Mouse (Mus musculus): ENCODE data around the gene Fgf8. TPM values are rescaled to one million over a fixed set of nuclear protein-coding genes. Genes with fewer than 3 reads are reported as not detected.

The Fgf8 gene
- 0.26 and 0.33 TPM in 2 replicates for polyA plus RNA-seq (2012; rRNA removed)

GRCm38 (mm10) chr19:45742218-45742983, at the start of gene Fgf8:
Fgf8 (minus strand) TSS chr19:45742915.
- peak within 1 kb of the TSS; percentile 29 for H3K4me3 ChIP-seq (ENCODE audit: control insufficient read depth, insufficient read depth, low read length)
- no peaks in the 10 kb centered on the region for H3K36me3 ChIP-seq (ENCODE audit: control insufficient read depth, insufficient read depth, low read length)
- DNase-seq: no peak
- H3K27ac ChIP-seq (ENCODE audit: control insufficient read depth, insufficient read depth, low read length): no peak within 1 kb of the TSS
- 2% methylated on average over 66 of the region's 68 CpGs for WGBS
- H3K27me3 ChIP-seq (ENCODE audit: control insufficient read depth, insufficient read depth, low read length): peaks cover 20% of the 10 kb centered on the region
- peaks cover 17% of the 10 kb centered on the region for H3K4me1 ChIP-seq (replicated peaks; ENCODE audit: control insufficient read depth, insufficient read depth, low read length)
- TF ChIP-seq CTCF (IDR thresholded peaks at IDR 0.05; ENCODE audit: borderline replicate concordance, control insufficient read depth, extremely low read depth, insufficient read depth, low read length, poor library complexity): no peak
- no peak for TF ChIP-seq POLR2A (IDR thresholded peaks at IDR 0.05; ENCODE audit: control insufficient read depth, extremely low read depth, insufficient read depth, low read length, poor library complexity)

- 98% methylated on average over 6 of the region's 6 CpGs for WGBS
- Histone ChIP-seq H3K27me3 (ENCODE audit: control insufficient read depth, insufficient read depth, low read length) (no peaks in the 10 kb centered on the region), H3K36me3 (ENCODE audit: control insufficient read depth, insufficient read depth, low read length) (no peaks in the 10 kb centered on the region), H3K4me3 (ENCODE audit: control insufficient read depth, insufficient read depth, low read length) (no peak overlapping the region), H3K4me1 (replicated peaks; ENCODE audit: control insufficient read depth, insufficient read depth, low read length) (peaks cover 29% of the 10 kb centered on the region), H3K27ac (ENCODE audit: control insufficient read depth, insufficient read depth, low read length) (no peak overlapping the region)
- TF ChIP-seq POLR2A (IDR thresholded peaks at IDR 0.05; ENCODE audit: control insufficient read depth, extremely low read depth, insufficient read depth, low read length, poor library complexity) (no peak), CTCF (IDR thresholded peaks at IDR 0.05; ENCODE audit: borderline replicate concordance, control insufficient read depth, extremely low read depth, insufficient read depth, low read length, poor library complexity) (no peak)
- no peak for DNase-seq
These were observed 49.7 kb upstream of the Fgf8 start for GRCm38 (mm10) chr19:45792404-45792803.

- WGBS: 43% methylated on average over 13 of the region's 13 CpGs
- DNase-seq: peak; percentile 26
- TF ChIP-seq POLR2A (IDR thresholded peaks at IDR 0.05; ENCODE audit: control insufficient read depth, extremely low read depth, insufficient read depth, low read length, poor library complexity) (no peak), CTCF (IDR thresholded peaks at IDR 0.05; ENCODE audit: borderline replicate concordance, control insufficient read depth, extremely low read depth, insufficient read depth, low read length, poor library complexity) (no peak)
- no peaks in the 10 kb centered on the region for H3K36me3 ChIP-seq (ENCODE audit: control insufficient read depth, insufficient read depth, low read length)
- peaks cover 12% of the 10 kb centered on the region for H3K4me1 ChIP-seq (replicated peaks; ENCODE audit: control insufficient read depth, insufficient read depth, low read length)
- no peak overlapping the region for H3K4me3 ChIP-seq (ENCODE audit: control insufficient read depth, insufficient read depth, low read length)
- H3K27ac ChIP-seq (ENCODE audit: control insufficient read depth, insufficient read depth, low read length): no peak overlapping the region
- no peaks in the 10 kb centered on the region for H3K27me3 ChIP-seq (ENCODE audit: control insufficient read depth, insufficient read depth, low read length)
These were observed 47.5 kb upstream of the Fgf8 start for GRCm38 (mm10) chr19:45789888-45790874.

DNA sequence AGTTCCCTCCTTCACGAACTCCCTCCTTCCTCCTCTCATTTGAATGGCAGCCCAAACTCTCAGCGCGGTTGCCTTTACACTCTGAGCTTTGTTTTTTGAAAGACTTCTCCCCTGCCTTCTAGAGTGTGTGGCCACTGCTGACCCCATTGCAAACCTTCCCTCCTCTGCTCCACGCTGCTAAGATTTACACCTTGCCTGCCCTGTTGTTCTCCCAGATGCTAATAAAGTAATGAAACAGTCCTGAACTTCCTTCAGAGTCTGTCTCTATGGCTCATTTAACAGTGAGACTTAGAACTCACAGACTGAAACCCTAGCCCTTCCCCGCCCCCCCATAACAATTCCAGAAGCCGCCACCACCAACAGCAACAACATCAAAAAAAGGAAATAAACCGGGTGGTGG, 46.6 kb upstream of the Fgf8 start:
- Histone ChIP-seq H3K36me3 (ENCODE audit: control insufficient read depth, insufficient read depth, low read length) (no peaks in the 10 kb centered on the region), H3K27ac (ENCODE audit: control insufficient read depth, insufficient read depth, low read length) (no peak overlapping the region), H3K27me3 (ENCODE audit: control insufficient read depth, insufficient read depth, low read length) (no peaks in the 10 kb centered on the region), H3K4me3 (ENCODE audit: control insufficient read depth, insufficient read depth, low read length) (no peak overlapping the region), H3K4me1 (replicated peaks; ENCODE audit: control insufficient read depth, insufficient read depth, low read length) (peaks cover 8% of the 10 kb centered on the region)
- 82% methylated on average over 7 of the region's 7 CpGs for WGBS
- TF ChIP-seq CTCF (IDR thresholded peaks at IDR 0.05; ENCODE audit: borderline replicate concordance, control insufficient read depth, extremely low read depth, insufficient read depth, low read length, poor library complexity): no peak
- no peak for TF ChIP-seq POLR2A (IDR thresholded peaks at IDR 0.05; ENCODE audit: control insufficient read depth, extremely low read depth, insufficient read depth, low read length, poor library complexity)
- no peak for DNase-seq

GRCm38 (mm10) chr19:45788337-45788736, 45.6 kb upstream of the Fgf8 start:
- Histone ChIP-seq H3K4me1 (replicated peaks; ENCODE audit: control insufficient read depth, insufficient read depth, low read length) (peaks cover 12% of the 10 kb centered on the region), H3K4me3 (ENCODE audit: control insufficient read depth, insufficient read depth, low read length) (no peak overlapping the region), H3K36me3 (ENCODE audit: control insufficient read depth, insufficient read depth, low read length) (no peaks in the 10 kb centered on the region), H3K27ac (ENCODE audit: control insufficient read depth, insufficient read depth, low read length) (no peak overlapping the region), H3K27me3 (ENCODE audit: control insufficient read depth, insufficient read depth, low read length) (no peaks in the 10 kb centered on the region)
- 97% methylated on average over 4 of the region's 4 CpGs for WGBS
- TF ChIP-seq CTCF (IDR thresholded peaks at IDR 0.05; ENCODE audit: borderline replicate concordance, control insufficient read depth, extremely low read depth, insufficient read depth, low read length, poor library complexity) (no peak), POLR2A (IDR thresholded peaks at IDR 0.05; ENCODE audit: control insufficient read depth, extremely low read depth, insufficient read depth, low read length, poor library complexity) (no peak)
- no peak for DNase-seq

DNA sequence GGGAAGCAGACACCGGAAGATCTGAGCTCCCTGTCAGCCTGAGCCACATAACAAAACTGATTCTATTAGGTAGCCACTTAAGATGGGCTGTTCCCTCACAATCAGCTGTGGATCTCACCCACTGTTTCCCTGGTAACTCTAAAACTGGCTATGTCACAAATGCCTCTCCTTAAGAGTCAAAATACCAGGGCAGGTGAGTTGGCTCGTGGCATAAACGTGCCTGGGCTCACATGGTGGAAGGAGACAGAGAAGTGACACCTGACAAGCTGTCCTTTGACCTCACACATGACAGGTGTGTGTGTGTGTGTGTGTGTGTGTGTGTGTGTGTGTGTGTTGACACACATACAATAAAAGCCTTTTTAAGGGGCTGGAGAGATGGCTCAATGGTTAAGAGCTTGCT, 44.7 kb upstream of the Fgf8 start:
- Histone ChIP-seq H3K4me1 (replicated peaks; ENCODE audit: control insufficient read depth, insufficient read depth, low read length) (peaks cover 12% of the 10 kb centered on the region), H3K27ac (ENCODE audit: control insufficient read depth, insufficient read depth, low read length) (no peak overlapping the region), H3K36me3 (ENCODE audit: control insufficient read depth, insufficient read depth, low read length) (no peaks in the 10 kb centered on the region), H3K4me3 (ENCODE audit: control insufficient read depth, insufficient read depth, low read length) (no peak overlapping the region), H3K27me3 (ENCODE audit: control insufficient read depth, insufficient read depth, low read length) (no peaks in the 10 kb centered on the region)
- WGBS: 80% methylated on average over 3 of the region's 3 CpGs
- no peak for DNase-seq
- TF ChIP-seq POLR2A (IDR thresholded peaks at IDR 0.05; ENCODE audit: control insufficient read depth, extremely low read depth, insufficient read depth, low read length, poor library complexity) (no peak), CTCF (IDR thresholded peaks at IDR 0.05; ENCODE audit: borderline replicate concordance, control insufficient read depth, extremely low read depth, insufficient read depth, low read length, poor library complexity) (no peak)

Measured in thymus, adult 2 months (tissue).